Mouse (Mus musculus) MEL-GATA-1-ER (cell line): ENCODE data around the gene Scimp.
A peak's percentile ranks its signal among the peaks of the same experiment; 100 is the strongest.
"Not testable (repeated sequence)": the region's sequence is repeated elsewhere in the genome, so short reads cannot be mapped to it uniquely, and the experiment has no call there.

Source experiments
- DNase-seq: peaks from one replicate; pipeline ENCODE4 v3.0.0-alpha.2; 2012; ENCODE audit warnings: low read depth; ENCODE audit errors: extremely low read depth

Gene Scimp

DNA sequence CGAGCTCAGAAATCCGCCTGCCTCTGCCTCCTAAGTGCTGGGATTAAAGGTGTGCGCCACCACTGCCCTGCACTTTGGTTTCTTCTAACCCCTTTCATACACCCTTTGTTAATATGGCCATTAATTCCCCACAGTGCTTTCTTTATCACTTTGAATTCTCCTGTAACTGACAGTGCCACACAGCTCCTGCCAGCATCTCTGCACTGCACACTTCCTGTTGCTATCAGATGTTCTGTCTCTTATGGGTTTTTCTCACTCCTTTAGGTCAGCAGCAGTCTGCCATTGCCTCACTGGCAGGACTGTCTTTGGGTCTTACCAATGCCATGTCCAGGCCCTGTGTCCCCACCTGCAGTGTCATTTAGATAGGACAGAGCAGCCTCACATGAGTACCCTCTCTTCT is 41.6 kb downstream of the Scimp start:
- DNase-seq, result no peak

DNA sequence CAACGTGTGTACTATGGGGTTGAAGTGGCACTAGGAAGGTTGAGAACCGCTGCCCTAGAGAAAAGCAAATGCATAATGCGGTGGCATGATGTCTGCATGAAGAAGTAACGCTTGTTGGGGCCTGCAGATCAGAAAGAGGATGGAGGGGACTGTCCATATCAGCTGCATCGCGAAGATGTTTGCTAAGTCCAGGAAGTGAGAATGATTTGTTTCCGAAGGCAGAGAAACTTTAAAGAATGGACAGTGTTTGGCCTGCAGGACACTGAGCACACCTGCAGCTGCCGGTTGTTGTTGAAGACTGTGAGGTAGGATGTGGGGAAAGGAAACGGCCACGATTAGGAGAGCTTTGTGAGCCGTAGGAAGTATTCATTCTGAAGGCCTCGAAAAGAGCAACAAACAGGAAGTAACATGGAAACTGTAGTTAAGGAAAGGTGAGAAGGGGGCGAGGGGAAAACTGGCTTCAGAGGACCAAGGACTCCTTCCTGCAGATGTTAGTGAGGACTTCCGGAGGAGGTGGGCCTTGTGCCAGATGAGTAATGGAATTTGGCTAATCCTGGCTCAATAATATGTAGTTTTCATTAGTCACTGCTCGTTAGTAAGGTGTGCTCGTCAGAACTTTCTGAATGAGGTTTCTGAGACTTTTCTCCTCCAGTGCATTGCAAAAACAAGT is 46.5 kb downstream of the Scimp start:
- no peak for DNase-seq

DNA sequence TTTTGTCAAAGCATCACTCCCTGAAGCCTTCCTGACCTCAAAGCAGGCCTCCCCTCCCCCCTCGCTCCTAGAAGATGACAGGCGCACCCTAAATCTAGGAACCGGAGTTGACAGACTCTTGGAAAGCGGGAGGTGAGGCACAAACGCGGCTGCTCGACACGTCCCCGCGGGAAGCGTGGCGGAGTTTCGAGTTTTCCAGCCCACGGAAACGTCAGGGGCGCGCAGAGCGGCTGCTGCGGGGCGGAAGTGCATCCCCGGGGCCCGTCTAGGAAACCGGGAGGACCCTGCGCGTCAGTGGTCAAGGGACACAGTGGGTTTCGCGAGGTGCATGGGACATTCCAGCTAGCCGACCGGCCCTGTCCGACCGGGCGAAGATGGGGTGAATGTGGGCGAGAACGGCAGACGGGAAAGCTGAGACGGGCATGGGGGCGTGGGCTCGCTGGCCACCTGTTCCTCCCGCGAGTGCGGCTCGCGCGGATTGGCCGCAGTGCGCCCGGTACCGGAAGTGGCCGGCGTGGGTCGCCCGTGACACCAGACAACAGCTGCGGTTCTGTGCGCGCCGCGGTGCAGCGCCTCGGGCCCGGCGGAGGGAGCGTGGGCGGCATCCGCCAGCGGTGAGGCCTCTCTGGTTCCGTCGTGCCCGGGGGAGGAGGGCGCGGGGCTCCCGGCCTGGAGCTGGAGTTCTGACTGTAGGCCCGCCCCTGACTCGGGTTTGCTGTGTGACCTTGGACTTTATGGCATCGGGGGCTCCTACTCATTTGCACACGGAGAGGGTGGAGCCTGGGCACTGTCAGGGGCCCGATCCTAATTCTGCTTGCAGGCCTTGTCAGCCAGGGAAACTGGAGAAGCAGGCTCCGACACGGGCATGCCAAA is 48.2 kb downstream of the Scimp start, which contains the start of gene Zfp3:
Gene Zfp3, plus strand, starts transcription at position 274 of the 873 bp plus-strand sequence.
- peak; percentile 62 for DNase-seq

DNA sequence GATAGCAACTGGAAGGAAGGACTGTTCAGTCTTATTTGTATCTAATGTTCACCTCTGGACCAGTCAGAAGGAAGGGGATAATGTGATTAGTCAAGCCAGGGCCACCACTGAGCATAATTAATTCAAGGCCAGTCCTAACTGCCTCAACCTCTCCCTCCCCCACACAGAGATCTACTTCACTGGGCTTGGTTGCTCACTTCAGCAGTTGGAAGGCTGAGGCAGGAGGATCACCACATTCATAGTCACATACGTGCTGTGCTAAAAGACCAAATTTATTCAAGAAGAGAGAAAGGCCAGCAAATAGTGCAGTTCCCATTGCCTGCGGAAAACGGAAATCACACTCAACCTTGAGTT is 48.8 kb downstream of the Scimp start:
- no peak for DNase-seq

DNA sequence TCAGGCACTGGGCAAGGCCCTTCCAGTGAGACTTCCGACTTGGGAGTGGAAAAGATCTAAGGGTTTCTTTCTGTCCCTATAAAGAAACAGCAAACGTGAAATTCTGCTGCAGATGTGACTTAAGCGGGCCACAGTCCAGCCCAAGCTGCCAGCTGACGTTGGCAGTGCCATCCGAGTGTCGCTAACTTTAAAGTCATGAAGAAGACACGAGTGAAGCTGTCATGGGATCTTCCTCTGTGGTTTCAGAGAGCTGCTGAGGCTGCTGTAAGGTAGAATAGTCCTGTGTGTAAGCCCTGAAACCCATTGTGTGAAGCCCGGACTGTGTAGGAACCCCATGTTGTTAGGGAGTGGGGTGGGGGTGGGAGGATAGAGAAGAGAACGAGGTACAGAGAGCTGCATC is 49.7 kb downstream of the Scimp start:
- no peak for DNase-seq

DNA sequence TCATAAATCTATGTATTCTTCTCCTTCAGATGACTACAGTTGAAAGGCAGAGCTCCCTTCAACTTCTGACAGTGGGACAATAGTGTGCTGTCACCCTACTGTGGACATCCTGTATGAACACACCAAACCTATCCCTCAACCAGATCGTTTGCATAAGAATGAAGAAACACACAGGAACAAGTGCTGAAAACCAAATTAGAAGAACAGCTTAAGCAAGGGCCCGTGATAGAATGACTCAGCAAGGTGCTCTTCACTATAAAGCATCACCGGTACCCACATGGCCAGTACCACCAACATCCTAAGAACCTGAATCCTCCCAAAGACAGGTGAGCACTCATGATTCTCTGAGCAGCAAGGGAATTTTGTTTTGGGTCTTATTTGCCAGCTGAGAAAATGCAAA is 51.9 kb downstream of the Scimp start:
- DNase-seq, result not testable (repeated sequence)

DNA sequence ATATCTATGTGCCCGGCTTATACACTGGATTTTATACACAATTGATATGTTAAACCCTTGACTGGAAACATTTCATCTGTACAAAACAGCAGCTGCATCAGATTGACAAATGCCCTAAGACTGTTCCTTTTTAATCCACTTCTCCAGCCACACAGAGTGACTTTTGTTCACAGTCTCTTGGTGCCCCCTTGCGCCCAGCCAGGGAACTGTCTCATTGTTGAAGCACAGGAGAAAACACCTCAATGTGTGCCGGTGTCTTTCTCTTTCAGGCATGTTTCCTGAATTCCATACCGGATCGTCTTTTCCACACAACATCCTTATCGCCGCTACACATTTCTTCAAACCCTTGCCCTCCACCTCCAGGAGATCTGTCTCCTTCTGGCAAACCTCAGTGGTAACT is 56.7 kb downstream of the Scimp start:
- DNase-seq, result peak; percentile 23

DNA sequence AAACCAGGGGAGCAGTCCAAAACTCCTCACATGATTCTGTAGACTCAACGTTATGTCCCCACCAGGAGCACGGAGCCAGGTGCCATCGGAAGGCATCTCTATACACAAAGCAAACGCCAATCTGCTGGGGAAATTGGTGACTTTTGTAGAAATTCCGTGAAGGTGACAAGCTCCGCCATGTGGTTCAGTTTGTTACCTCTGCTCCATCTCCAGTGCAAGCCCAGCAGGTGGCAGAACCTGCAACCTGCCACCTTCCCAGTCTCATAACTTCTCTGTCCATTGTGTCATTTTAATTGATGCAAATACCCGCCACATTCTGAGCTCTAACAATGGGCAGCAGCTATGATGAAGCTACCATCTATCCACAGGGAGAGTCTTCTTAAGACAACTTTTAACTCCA is 57.4 kb downstream of the Scimp start:
- no peak for DNase-seq

DNA sequence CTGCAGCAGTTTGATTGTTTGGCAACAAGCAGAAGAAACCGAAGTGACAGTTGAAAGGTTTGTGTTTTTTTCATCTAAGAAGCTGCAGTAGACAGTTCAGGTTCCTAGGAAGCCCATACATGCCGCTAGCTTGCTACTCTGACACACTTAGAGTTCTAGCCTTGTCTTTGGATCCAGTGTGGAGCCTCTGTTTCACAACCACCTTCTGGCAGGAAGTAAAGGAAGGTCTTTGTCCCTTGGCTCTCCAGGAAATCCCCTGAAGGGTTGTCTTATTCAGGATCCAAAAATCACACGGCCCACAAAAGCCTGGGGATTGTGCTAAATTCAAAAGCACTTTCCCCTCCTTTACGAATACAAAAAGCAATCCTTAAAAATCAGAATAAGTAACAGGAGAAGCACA is 57.9 kb downstream of the Scimp start:
- no peak for DNase-seq

DNA sequence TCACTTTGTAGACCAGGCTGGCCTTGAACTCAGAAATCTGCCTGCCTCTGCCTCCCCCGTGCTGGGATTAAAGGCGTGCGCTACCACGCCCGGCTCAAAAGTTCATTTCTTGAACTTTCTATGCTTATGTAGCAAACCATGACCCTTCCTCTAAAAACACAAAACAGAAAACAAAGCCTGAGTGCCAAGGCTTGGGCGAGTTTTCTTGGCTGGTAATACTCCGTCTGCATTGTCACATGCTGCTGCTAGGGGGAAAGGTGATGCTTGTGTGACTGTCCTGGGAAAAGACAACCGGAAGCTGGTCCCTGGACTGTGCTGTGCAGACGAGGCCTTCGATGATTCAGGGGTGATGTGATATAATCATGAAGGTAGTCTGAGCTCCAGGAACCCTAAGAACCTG is 59.2 kb downstream of the Scimp start:
- DNase-seq, result no peak

DNA sequence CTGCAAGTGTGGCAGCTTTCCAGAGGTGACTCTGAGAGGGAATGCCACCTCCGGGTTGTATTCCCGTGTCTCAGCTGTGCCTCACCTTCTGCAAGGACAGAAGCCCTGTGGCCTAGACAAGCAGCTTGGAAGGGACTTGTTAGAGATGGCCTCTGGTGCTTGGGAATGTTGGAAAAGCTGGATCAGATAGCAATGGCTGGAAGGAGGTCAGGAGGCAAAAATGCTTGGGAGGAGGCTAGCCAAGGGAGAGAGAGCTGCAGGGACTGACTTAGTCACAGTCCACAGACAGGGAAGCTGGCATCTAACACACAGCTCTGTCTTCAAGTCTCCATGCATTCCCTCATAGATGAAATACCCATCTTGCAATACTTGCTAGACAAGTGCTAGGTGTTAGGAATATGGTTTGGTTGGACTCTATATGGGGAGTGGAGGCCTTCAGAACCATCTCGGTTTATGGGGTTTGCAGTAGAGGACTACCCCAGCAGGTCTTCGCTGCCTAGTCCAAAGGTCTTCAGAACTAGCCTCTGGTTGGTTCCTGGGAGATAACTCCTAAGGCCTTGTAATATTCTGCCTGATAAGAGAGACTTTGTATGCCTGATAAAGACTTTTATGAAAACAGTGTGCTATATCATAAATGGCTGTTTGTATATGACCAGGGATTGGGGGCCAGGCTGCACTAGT is 59.9 kb downstream of the Scimp start:
- no peak for DNase-seq

DNA sequence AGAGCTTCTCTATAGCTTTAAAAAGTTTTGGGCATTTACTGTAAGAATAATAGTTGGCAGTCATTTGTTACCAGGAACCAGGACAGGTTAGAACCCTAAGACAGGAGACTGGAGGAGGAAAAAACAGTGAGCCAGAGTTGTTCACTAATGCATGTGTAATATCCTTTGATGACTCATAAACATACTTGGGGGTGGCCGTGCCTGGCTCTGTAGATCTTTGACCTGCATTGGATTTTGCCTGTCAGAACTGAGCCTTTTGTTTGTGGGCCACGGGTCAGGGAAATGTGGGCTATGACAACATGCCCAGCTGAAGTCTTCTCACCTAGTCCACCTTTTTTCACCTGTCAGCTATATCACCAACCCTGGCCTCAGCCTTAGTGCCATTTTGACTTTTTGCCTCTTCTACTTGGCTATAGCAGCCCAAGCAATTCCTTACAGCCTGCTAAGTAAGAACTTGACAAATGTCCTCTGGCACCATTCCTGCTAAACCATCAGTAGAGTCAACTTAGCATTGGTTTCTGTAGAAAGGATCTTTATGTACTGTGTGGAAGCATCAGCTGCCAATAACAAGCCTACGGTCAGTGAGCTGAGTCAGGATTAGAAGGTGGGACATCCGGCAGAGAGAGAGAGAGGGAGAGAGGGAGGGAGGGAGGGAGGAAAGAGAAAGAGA is 64.4 kb downstream of the Scimp start:
- no peak for DNase-seq

DNA sequence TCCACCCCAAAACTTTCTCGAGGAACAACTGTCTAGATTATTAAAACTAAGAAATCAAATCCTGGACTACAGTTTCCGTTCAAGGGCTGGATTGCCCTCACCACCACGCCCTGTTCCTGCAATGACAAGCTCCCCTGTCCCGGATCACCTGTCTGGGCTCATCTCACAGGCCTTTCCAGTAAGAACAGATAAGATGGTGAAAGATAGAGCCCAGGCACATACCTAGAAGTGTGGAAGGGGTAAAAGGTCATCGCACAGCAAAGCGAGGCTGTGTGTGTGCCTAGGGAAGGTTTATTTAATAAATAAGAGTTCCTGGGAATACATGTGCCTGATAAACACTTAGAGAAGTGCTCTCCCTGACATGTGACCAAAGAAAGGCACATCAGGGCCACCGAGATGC is 66.8 kb downstream of the Scimp start:
- no peak for DNase-seq

DNA sequence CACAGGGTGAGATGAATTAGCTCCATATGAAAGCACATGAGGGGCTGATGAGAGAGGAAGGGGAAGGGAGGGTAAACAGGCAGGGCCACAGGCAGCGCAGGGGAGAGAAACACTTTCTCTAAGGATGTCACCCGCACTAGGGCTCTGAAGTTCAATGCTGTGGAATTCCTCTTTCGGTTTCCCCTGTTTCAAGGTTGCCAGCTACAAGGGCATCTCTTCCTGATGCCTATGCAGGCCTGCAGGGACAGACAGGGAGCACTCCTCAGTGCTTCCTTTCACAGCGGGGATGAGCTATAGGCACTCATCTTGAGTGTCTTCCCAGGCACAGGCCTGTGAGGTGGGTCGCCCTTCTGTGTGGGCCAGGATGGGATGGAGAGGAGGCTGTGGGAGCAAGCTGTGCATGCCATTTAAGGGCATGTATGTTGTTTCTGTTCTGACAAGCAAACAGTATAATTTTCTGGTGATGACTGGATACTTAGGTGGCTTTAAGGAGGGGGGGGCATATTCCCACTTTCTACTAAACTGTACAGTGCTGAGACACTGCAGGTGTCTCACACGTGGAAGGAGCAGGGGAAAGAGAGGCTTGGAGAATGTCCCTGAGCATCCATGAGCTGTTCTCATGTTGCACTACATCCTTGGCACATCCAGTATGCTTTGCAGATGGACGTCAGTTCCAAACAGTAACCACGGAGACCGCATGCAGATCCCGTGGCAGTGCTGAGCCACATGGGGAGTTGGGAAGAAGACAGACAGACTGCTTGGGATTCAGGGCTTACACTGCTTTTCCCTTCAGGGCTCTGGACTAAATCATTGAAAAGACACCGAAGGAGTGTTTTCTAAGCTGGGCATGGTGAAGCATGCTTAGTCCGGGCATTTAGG is 69.6 kb downstream of the Scimp start:
- DNase-seq, result no peak

DNA sequence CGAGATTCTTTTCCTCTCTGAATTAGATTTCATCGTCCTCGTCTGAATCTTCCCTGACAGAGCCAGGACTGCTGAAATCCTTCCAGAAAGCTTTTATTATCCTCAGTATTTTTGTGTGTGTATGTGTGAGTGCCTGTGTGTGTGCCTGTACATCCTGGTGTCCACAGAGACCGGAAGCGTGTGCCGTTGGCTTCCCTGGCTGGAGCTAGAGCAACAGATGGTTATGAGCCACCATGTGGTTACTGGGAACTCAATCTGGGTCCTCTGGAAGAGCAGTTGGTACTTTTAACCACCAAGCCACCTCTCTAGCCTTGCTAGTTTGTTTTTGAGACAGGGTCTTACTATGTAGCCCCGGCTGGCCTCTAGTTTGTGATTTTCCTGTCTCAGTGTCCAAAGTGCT is 70.3 kb downstream of the Scimp start:
- DNase-seq, result no peak

DNA sequence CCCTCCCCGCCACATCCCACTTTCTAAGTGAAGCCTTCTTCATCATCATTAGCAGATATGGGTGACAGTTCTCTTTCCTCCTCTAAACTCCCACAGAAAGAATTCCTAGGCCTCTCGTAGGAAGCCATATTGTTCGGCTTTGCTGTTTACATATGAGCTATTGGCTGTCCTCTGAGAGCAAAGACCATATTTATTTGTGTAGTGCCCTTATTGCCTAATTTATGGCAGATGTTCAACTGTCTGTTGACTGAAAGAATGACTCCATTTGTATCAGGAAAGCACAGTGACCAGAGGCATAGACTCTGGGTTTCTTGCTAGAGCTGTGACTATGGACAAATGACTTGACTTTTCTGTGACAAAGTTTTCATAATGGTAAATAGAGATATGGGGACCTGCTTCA is 70.8 kb downstream of the Scimp start:
- DNase-seq, result no peak
